Mouse (Mus musculus) neural tube, embryonic 12.5 days (tissue): Measurements from ENCODE around the gene Spam1. TPM values are rescaled to one million over a fixed set of nuclear protein-coding genes. Genes with fewer than 3 reads are reported as not detected.

Experiments
- ATAC-seq: fragments of 200-750 bp; cut with Nextera tagmentation; 2 replicates; pipeline ENCODE4 v1.8.0; 2017; ENCODE audit warnings: low read depth, mild to moderate bottlenecking, moderate TSS enrichment, moderate library complexity; ENCODE audit not compliant: low FRiP score
- H3K27ac ChIP-seq: fragments of 300-500 bp; sonication (generic); 2 replicates; pipeline ENCODE4 v1.5.1; 2016
- H3K27me3 ChIP-seq: fragments of 300-500 bp; sonication (generic); replicated peaks from 2 replicates; pipeline ENCODE4 v1.6.1; 2016; ENCODE audit warnings: mild to moderate bottlenecking
- H3K36me3 ChIP-seq: fragments of 300-500 bp; sonication (generic); 2 replicates; pipeline ENCODE4 v1.6.1; 2016; ENCODE audit warnings: mild to moderate bottlenecking
- H3K4me1 ChIP-seq: fragments of 300-500 bp; sonication (generic); 2 replicates; pipeline ENCODE4 v1.6.1; 2016
- H3K4me2 ChIP-seq: fragments of 300-500 bp; sonication (generic); replicated peaks from 2 replicates; pipeline ENCODE4 v1.6.1; 2016; ENCODE audit warnings: mild to moderate bottlenecking
- H3K4me3 ChIP-seq: fragments of 300-500 bp; sonication (generic); 2 replicates; pipeline ENCODE4 v1.5.1; 2016
- H3K9ac ChIP-seq: fragments of 300-500 bp; sonication (generic); 2 replicates; pipeline ENCODE4 v1.6.1; 2016; ENCODE audit warnings: mild to moderate bottlenecking
- H3K9me3 ChIP-seq: fragments of 300-500 bp; sonication (generic); 2 replicates; pipeline ENCODE4 v1.6.1; 2016; ENCODE audit warnings: mild to moderate bottlenecking
- WGBS: fragments of 180-500 bp; shearing (Covaris S2); methylation state at CpG from one replicate; pipeline ENCODE4 v1.1.7; 2016; 5-methylcytosine and 5-hydroxymethylcytosine counted together
- polyA plus RNA-seq: library from polyadenylated mRNA; unstranded; fragments of >200 nt; fragmentation: Nextera tagmentation; extraction: Ambion mirVana; gene quantifications from 2 replicates; pipeline ENCODE4 v1.2.1, GENCODE M21; 2016

Spam1 gene
- not detected in 2 replicates for polyA plus RNA-seq

DNA sequence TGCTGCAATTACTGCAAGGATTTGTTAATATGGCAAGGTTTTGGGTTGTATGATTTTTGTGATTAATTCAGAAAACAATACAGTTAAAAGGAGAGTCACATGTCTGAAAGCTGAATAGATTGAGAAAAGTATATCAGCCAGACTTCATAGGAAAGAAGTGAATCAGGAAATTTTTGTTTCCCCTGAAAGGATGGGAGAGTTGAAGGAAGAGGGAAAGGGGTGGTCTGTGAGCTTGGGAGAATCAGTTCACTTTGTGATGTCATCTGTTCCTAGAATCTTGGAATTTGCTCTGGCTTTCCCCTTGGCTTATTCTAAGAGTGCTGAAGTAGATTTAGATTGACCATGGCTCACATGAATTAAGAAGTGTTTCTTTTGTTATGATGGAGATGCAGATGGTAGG lies at the start of gene Spam1:
Gene Spam1 (plus strand): TSS at position 301 of the 400 bp plus-strand sequence.
- no peak within 1 kb of the TSS for H3K4me3 ChIP-seq
- H3K4me1 ChIP-seq = no peaks in the 10 kb centered on the region
- no peaks in the 10 kb centered on the region for H3K9me3 ChIP-seq
- no peaks in the 10 kb centered on the region for H3K27me3 ChIP-seq
- ATAC-seq = no peak
- no peaks in the 10 kb centered on the region for H3K36me3 ChIP-seq
- H3K27ac ChIP-seq = no peak within 1 kb of the TSS
- no peak within 1 kb of the TSS for H3K4me2 ChIP-seq
- H3K9ac ChIP-seq = no peak within 1 kb of the TSS

DNA sequence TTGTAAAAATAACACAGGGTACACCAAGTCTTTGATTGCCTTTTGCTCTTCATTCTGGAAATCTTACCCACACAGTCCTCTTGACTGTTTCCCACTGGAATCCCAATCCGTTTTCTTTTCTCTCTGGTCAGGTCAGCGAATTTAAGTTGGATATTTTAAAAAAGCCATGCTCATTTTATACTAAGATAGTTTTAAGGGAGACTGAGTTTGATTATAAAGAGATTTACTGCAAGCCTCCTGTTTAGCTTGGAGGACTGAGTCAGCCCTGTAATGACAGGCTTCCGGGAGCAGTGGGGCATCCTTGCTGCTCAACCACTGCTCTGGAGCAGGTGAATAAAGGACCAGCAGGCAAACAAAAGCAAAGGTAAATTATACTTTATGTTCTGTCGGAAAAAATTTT lies 43.0 kb upstream of the Spam1 start, which contains the start of gene Hyal4:
Gene Hyal4 (plus strand): TSS at position 301 of the 400 bp plus-strand sequence.
- Histone ChIP-seq H3K9me3 (no peaks in the 10 kb centered on the region), H3K9ac (no peak within 1 kb of the TSS), H3K27me3 (no peaks in the 10 kb centered on the region), H3K4me2 (no peak within 1 kb of the TSS), H3K36me3 (no peaks in the 10 kb centered on the region), H3K4me3 (no peak within 1 kb of the TSS), H3K4me1 (no peaks in the 10 kb centered on the region), H3K27ac (no peak within 1 kb of the TSS)
- no peak for ATAC-seq
- 83% methylated on average over 4 of the region's 4 CpGs for WGBS

DNA sequence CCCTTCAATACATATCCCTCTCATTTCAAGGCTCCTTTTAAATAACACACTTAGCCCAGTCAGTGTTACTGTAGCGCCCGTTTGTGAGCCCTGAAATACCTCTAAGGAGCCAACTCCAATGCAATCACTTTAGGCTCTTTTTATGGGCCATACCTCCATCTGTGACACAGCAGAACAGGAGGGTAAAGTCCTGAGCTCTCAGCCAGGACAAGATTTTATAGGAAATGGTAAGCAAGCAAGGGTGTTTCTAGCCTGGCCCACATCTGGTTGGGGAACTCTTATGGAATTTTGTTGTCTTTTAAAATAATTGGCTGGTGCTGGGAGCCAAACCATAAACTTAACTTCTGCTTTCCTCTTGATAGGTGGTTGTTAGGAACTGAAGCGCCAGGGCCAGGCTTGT lies 31.7 kb upstream of the Spam1 start:
- no peak for ATAC-seq
- Histone ChIP-seq H3K36me3 (no peaks in the 10 kb centered on the region), H3K9me3 (no peaks in the 10 kb centered on the region), H3K27ac (no peak overlapping the region), H3K27me3 (no peaks in the 10 kb centered on the region), H3K9ac (no peak overlapping the region), H3K4me2 (no peak overlapping the region), H3K4me3 (no peak overlapping the region), H3K4me1 (no peaks in the 10 kb centered on the region)
- WGBS = 92% methylated on average over 3 of the region's 3 CpGs

DNA sequence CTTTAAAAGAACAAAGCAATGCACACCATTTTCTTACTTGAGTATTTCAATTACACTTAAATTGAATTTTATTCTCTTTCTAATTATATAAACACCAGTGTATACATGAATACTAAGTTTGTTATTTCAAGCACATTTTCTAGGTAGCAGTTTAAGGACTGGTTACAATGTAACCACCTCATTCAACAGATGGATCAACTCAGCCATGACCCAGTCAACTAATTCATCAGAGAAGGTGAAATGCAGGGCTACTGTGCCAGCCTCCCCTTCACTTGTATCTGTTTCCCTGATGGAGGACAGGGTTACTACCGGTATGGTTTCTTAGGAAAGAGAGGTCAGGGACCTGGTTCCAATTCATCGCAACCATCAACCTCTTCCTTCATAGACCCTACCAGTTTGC lies 24.7 kb upstream of the Spam1 start:
- no peaks in the 10 kb centered on the region for H3K27me3 ChIP-seq
- H3K9ac ChIP-seq = no peak overlapping the region
- no peaks in the 10 kb centered on the region for H3K36me3 ChIP-seq
- H3K27ac ChIP-seq = no peak overlapping the region
- no peak overlapping the region for H3K4me3 ChIP-seq
- no peaks in the 10 kb centered on the region for H3K9me3 ChIP-seq
- ATAC-seq = no peak
- 85% methylated on average over 2 of the region's 2 CpGs for WGBS
- no peak overlapping the region for H3K4me2 ChIP-seq
- no peaks in the 10 kb centered on the region for H3K4me1 ChIP-seq

DNA sequence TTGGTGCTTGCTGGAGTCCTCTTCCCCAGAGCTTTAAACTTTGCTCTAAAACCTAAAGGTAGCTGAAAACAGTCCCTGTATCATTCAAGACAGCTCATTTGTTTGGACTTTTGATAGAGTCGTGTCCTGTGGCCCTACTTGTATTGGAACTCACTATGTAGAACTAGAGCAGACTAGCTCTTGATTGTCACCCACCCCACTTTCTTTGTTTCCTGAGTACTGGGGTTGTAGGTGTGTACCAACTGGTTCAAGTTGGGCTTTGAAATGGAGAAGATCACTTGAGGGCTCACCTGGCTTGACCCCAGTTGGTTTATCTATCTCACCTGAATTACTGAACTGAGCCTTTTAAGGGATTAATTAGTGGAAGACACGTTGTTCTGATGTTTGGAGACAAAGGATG lies 11.8 kb upstream of the Spam1 start:
- Histone ChIP-seq H3K27ac (no peak overlapping the region), H3K9ac (no peak overlapping the region), H3K4me3 (no peak overlapping the region), H3K4me1 (no peaks in the 10 kb centered on the region), H3K4me2 (no peak overlapping the region), H3K27me3 (no peaks in the 10 kb centered on the region), H3K36me3 (no peaks in the 10 kb centered on the region), H3K9me3 (no peaks in the 10 kb centered on the region)
- no peak for ATAC-seq
- WGBS = 60% methylated on average over 2 of the region's 2 CpGs

DNA sequence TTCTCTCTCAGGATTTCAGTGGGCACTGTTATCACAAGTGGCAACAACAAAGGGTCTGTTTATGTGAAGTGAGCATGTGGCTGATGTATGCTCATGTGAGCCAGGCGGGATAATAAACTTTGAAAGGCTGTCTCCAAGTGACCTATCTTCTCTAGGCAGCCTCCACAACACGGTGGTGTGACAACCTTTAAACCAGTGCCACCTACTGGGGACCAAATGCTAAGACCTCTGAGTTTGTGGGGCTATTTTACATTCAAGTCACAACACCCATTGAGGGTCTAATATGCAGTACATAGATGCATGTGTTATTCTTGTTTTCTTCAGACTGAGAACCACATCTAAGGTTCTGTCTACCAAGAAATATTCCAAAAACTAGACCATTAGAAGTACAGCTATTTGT lies 31.1 kb downstream of the Spam1 start:
- WGBS = 48% methylated on average over 2 of the region's 2 CpGs

More for the DNA sequence above, 31.1 kb downstream of the Spam1 start:
- Histone ChIP-seq H3K27ac (no peak overlapping the region), H3K9me3 (no peaks in the 10 kb centered on the region), H3K4me3 (no peak overlapping the region), H3K36me3 (no peaks in the 10 kb centered on the region), H3K4me1 (no peaks in the 10 kb centered on the region), H3K4me2 (no peak overlapping the region), H3K27me3 (no peaks in the 10 kb centered on the region), H3K9ac (no peak overlapping the region)
- ATAC-seq = no peak

Other genes starting within 250 kb of the Spam1 start
- gene Lmod2, start 193.4 kb upstream of the Spam1 start, polyA plus RNA-seq = 0.19 TPM in 1 of 2 replicates, not detected in the other
- 57.5 and 78.8 TPM in 2 replicates for gene Wasl, start 126.2 kb upstream of the Spam1 start, polyA plus RNA-seq
- gene Hyal6, start 57.9 kb upstream of the Spam1 start, polyA plus RNA-seq = not detected in 2 replicates
- not detected in 2 replicates for gene Hyal4, start 42.9 kb upstream of the Spam1 start, polyA plus RNA-seq
- not detected in 2 replicates for gene Hyal5, start 66.8 kb downstream of the Spam1 start, polyA plus RNA-seq
- gene Tmem229a, start 165.1 kb downstream of the Spam1 start, polyA plus RNA-seq = 2.0 and 2.8 TPM in 2 replicates